Mouse (Mus musculus) testis, adult 2 months (tissue): Measurements from ENCODE around the gene Pdp2.

Experiments
- CTCF ChIP-seq: fragments of 200-500 bp; IDR thresholded peaks from 2 replicates; pipeline ENCODE4 v1.5.1; 2012; ENCODE audit warnings: low read depth, mild to moderate bottlenecking, inconsistent platforms, low read length, moderate library complexity; ENCODE audit not compliant: control insufficient read depth, insufficient read depth, insufficient replicate concordance
- POLR2A ChIP-seq: fragments of 200-500 bp; IDR thresholded peaks from 2 replicates; pipeline ENCODE4 v1.6.1; 2012; ENCODE audit warnings: low read depth, mild to moderate bottlenecking, inconsistent platforms, low read length, moderate library complexity; ENCODE audit not compliant: control insufficient read depth

DNA sequence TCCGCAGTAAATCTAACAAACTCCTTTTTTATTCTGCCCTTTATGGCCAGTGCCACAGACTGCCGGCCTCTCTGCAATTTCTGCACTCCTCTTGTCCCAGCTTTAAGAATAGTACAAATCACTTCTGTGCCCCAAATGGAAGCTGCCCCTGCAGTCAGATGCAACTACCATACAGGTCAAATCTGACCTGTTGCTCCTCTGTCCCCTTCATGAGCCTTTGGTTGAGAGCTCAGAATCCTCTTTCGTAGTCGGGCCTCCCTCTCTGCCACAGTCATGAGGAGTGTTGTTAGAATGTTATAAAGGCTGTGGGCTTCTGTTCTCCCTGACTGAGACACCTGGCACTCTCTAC is 12.0 kb downstream of the Pdp2 start:
- TF ChIP-seq CTCF: no peak
- no peak for TF ChIP-seq POLR2A
